Mouse (Mus musculus): Measurements from ENCODE around the gene Tmprss6.

GRCm38 (mm10) chr15:78456051-78456450 lies 12.4 kb downstream of the Tmprss6 start:
- TF ChIP-seq POLR2A (IDR thresholded peaks at IDR 0.05; ENCODE audit: low read depth, low read length) (no peak), CTCF (IDR thresholded peaks at IDR 0.05; ENCODE audit: extremely low read depth, insufficient read length, insufficient replicate concordance, low read depth, low read length) (no peak)

Data from small intestine, adult 2 months (tissue).